ENCODE assay signal across 9 mouse cellular contexts in the genomic region with DNA sequence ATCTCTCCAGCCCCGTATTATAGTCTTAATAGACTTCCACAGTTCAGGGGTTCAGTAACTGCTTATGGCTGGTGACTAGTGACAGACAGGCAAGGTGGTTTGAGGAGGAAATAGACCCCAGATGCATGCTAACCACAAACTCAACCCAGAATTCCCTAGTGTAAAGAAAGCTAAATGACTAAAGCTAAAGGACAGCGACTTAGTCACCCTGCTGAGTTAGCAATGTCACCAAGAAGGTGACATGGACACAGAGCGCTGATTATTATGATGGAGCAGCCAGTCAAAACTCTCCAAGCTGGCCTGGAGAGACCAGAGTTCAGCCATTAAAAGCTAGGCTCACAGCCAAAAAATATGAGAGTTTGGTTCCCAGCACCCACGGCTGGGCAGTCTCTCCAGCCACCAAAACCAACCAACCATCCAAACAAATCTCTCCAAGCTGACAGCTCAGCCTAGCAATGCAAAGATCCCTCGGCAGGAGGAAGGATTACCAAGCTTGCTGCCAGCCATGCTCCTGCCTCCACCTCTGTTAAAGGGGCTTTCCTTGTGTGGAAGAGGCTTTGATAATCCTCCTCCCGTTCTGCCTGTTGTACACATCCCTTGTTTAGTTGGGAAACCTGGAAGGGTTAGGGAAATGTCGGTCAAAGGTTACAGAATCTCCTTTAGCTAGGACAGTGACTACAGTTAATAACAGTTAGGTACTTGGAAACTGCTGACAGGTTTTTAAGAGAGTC. TPM values are rescaled to one million over a fixed set of nuclear protein-coding genes. Genes with fewer than 3 reads are reported as not detected.
DNase-seq lines count a peak whose midpoint lies in the region; ATAC-seq lines count a peak whose summit lies in the region.
"Had no signal": no experiment of that assay in that cellular context is flagged by ENCODE, and none has a peak within 500 bp of the region (broad histone marks: within the 10 kb centered on the region; RNA-seq: fewer than 3 reads in every experiment).

No protein-coding gene starts in this region.

- H3K36me3 ChIP-seq in lung, embryonic 15.5 days, result peaks cover 11% of the 10 kb centered on the region; the same call in 1 of the 2 replicates

- no peak for DNase-seq in lung, postnatal 25 days (ENCODE audit: low spot score)
- DNase-seq in kidney, adult 9 months, result peak; percentile 82
- DNase-seq in retina, postnatal 1 day, result peak; percentile 50
- DNase-seq in urinary bladder, adult 2 months (ENCODE audit: low spot score), result no peak
- DNase-seq in spleen, adult 18-20 months, result no peak

- H3K4me3 ChIP-seq in lung, embryonic 15.5 days, result no peak overlapping the region

- peak overlapping the region; percentile 26; the same call in 1 of the 2 replicates for H3K4me2 ChIP-seq in lung, embryonic 15.5 days

- no peaks in the 10 kb centered on the region for H3K9me3 ChIP-seq in lung, embryonic 15.5 days
- H3K9me3 ChIP-seq: megakaryocyte, embryonic 14.5 days had no signal

- H3K4me1 ChIP-seq in lung, embryonic 15.5 days, result peaks cover 74% of the 10 kb centered on the region

- H3K27ac ChIP-seq in lung, embryonic 15.5 days, result peak overlapping the region; percentile 78

- WGBS in lung, embryonic 15.5 days, result 34% methylated on average over 7 of the region's 7 CpGs

- no peak for ATAC-seq in lung, embryonic 15.5 days (ENCODE audit: borderline replicate concordance, extremely low read depth, low FRiP score, low TSS enrichment)
- peak; percentile 34 for ATAC-seq in common myeloid progenitor, adult 5-6 weeks (replicated peaks; ENCODE audit: low read depth, poor library complexity, severe bottlenecking)
- ATAC-seq in cerebellum, adult (ENCODE audit: insufficient number of reproducible peaks, low FRiP score, low TSS enrichment), result no peak

- no peaks in the 10 kb centered on the region for H3K27me3 ChIP-seq in lung, embryonic 15.5 days

- H3K9ac ChIP-seq in lung, embryonic 15.5 days, result no peak overlapping the region

RNA-seq across cellular contexts. Expression of a gene that starts 2.6 kb away (rescaled TPM):
- polyA plus RNA-seq in lung, embryonic 15.5 days (2015; fragmentation: Nextera tagmentation; extraction: Ambion mirVana), result 68.3 and 69.8 TPM in 2 replicates
- total RNA-seq in common myeloid progenitor, adult 5-6 weeks (2017), result 19.4 and 26.6 TPM in 2 replicates
- 86.6 and 94.6 TPM in 2 replicates for polyA plus RNA-seq in urinary bladder, adult 2 months (2012; rRNA removed)

RNA-seq across cellular contexts. Expression of a gene that starts 29.2 kb away (rescaled TPM):
- polyA plus RNA-seq in lung, embryonic 15.5 days (2015; fragmentation: Nextera tagmentation; extraction: Ambion mirVana), result 128 and 130 TPM in 2 replicates
- 64.0 and 68.8 TPM in 2 replicates for total RNA-seq in common myeloid progenitor, adult 5-6 weeks (2017)
- 13.0 and 15.4 TPM in 2 replicates for polyA plus RNA-seq in urinary bladder, adult 2 months (2012; rRNA removed)

RNA-seq across cellular contexts. Expression of a gene that starts 40.8 kb away (rescaled TPM):
- polyA plus RNA-seq in lung, embryonic 15.5 days (2015; fragmentation: Nextera tagmentation; extraction: Ambion mirVana), result 15.8 and 16.6 TPM in 2 replicates
- 2.7 and 3.0 TPM in 2 replicates for total RNA-seq in common myeloid progenitor, adult 5-6 weeks (2017)
- 35.6 and 36.4 TPM in 2 replicates for polyA plus RNA-seq in urinary bladder, adult 2 months (2012; rRNA removed)

RNA-seq across cellular contexts. Expression of a gene that starts 54.1 kb away (rescaled TPM):
- 0.34 and 0.58 TPM in 2 replicates for polyA plus RNA-seq in lung, embryonic 15.5 days (2015; fragmentation: Nextera tagmentation; extraction: Ambion mirVana)
- under 0.01 and 0.19 TPM in 2 replicates for total RNA-seq in common myeloid progenitor, adult 5-6 weeks (2017)
- 0.83 and 1.9 TPM in 2 replicates for polyA plus RNA-seq in urinary bladder, adult 2 months (2012; rRNA removed)

Comparison
In these comparisons a context has a peak if more than half of its experiments do, and no peak if none do; other contexts are left out.
1. DNase-seq: peak in kidney, adult 9 months (single experiment) and retina, postnatal 1 day (single experiment); none in lung, postnatal 25 days (single experiment), urinary bladder, adult 2 months (single experiment) and spleen, adult 18-20 months (0 of 2).